Mouse (Mus musculus) urinary bladder, postnatal 25 days (tissue): Measurements from ENCODE around the gene Sumo2.
"Not testable (repeated sequence)": the region's sequence is repeated elsewhere in the genome, so short reads cannot be mapped to it uniquely, and the experiment has no call there.

Experiments used
- DNase-seq: peaks from one replicate; pipeline ENCODE4 v3.0.0; 2022; ENCODE audit warnings: low spot score

Sumo2 gene

GRCm38 (mm10) chr11:115536038-115536681, at the start of gene Sumo2:
Gene Sumo2, minus strand, starts transcription at chr11:115536276.
- peak; percentile 99 for DNase-seq

DNA sequence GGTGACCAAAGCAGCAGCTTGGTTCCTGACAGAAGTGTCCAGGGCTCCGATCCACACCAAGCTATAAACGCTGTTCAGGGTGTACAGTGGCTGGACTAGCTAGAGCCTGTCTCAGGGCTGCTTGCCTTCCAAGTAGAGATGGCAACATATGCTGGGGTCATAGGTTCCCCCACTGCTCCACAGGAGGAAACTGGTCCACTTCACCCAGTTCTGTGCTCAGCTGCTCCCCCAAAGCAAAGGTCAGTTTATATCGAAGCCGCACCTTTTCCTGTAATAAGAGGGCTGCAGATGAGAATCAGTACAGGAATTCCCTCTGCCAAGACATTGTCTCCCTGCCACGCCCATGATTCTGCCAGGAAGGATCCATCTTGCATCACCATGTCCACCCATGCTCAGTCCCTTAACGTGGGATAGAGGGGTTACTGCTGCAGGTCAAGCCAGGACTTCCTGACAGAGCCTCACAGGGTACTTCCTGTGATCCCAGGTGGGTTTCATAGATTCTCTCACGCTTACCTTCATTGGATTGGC, 49.6 kb upstream of the Sumo2 start:
- DNase-seq, result no peak

- no peak for DNase-seq
Observed at GRCm38 (mm10) chr11:115584376-115585073, 48.4 kb upstream of the Sumo2 start.

DNA sequence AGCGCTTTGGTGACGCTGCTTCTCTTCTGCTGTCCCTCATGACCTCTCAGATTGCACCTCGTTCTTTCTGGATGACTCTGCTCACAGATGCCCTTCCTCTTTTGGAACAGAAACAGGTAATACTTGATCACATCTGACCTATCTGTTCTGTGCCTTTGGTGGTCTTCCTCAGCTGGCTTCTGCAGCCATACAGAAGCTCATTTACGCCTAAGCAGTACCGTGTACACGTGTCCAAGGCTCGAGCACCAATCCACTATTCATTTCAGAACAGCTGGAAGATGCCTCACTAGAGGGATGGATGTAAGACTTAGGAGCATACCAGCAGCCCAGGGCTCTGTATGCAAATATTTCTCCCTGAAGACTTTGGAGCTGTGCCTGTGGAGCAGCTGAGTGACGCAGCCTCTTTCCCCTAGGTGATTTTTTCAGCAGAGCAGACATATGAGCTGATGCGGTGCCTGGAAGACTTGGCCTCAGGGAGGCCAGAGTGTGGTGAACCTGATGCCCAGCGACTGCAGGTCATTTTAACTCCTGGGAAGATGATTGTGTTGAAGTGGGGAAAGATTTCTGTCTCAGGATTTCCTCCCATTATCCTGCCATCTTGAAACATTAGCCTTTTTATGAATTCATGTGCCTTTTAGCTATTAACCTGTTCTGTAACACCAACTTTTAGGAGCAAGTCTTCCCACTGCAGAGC, 47.0 kb upstream of the Sumo2 start:
- DNase-seq, result no peak

DNA sequence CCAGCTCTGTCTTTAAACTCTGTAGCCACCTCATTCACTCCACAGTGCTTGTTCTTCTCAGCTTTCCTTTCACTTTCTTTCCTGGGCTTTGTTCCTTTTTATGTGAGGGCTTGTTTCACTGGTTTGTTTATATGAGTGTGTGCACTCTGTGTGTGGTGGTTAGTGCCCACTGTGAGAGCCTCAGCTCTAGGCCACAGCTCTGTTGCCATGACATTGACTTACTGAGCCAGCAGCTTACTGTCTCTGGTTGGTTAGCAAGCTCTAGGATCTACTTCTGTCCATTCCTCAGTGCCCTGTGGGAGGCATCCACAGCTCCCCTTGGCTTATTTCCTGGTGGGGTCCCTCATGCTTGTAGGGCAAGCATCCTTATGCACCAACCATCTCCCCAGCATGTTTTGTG, 43.0 kb upstream of the Sumo2 start:
- no peak for DNase-seq

GRCm38 (mm10) chr11:115564961-115565360, 28.9 kb upstream of the Sumo2 start:
- DNase-seq, result no peak

GRCm38 (mm10) chr11:115564064-115564809, 28.2 kb upstream of the Sumo2 start, which contains the start of gene Nup85:
Gene Nup85, plus strand, starts transcription at chr11:115564434.
- DNase-seq, result peak; percentile 97

DNA sequence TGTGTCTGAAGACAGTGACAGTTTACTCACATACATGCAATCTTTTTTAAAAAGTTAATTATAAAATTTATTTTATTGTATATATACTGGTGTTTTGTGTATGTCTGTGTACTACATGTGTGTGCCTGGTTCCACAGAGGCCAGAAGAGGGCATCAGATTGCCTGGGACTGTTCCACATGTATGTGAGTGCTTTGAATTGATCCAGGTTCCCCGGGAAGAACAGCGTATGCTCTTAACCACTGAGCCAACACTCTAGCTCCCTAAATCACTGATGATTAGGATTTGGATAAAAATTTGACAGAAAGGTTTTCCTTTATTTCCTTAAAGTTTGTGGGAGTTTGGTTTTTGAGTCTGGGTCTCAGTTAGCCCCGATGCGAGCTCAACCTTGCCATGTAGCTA, 27.3 kb upstream of the Sumo2 start:
- DNase-seq, result no peak

DNA sequence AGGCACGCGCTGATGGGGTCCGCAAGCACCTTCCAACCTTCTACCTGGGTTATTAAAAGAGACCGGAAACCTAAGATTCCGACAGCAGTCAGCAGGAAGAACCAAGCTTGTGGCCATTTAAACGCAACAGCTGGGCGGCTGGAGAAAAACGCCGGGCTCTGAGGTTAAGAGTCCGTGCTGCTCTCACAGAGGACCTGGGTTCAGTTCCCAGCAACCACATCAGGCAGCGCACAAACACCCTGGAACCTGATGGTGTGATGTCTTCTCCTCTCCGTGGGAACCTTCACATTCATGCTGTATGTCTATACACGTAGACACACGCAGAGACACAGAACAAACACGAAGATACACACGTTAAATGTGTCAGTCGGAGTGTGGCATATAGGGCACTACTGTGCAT, 19.6 kb upstream of the Sumo2 start:
- no peak for DNase-seq

- no peak for DNase-seq
Observed at GRCm38 (mm10) chr11:115552783-115553182, 16.7 kb upstream of the Sumo2 start.

- no peak for DNase-seq
Observed at GRCm38 (mm10) chr11:115543571-115543970, 7.5 kb upstream of the Sumo2 start.

- no peak for DNase-seq
Observed at GRCm38 (mm10) chr11:115538045-115538444, 2.0 kb upstream of the Sumo2 start.

DNA sequence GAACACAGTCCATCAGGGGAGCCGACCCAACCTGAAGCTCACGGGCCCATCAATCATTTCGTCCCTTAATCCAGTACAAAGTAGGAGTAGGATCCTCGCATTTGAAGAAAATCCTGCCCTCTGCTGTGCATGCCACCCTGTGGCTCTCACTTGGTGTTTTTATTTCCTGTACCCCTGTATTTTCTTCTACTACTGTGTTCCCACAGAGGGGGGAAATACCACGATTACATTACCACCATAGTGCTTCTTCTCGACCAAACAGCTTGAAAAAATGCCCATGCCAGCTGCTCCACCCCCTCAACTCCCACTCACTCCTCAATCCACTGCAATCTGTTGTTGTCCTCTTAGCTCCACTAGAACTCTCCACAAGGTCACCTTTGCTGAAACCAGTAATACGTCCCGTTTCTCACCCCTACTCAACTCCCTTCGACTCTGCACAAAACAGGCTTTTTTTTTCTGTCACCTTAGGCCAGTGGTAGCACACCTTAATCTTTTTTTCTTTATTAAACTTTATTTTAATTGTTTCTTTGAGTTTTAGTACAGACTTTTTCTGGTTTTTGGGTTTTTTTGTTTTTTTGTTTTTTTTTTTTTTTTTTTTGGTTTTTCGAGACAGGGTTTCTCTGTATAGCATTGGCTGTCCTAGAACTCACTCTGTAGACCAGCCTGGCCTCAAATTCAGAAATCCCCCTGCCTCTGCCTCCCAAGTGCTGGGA, 936 bp upstream of the Sumo2 start:
- DNase-seq, result no peak

- DNase-seq, result peak; percentile 56
Observed at GRCm38 (mm10) chr11:115535401-115536037, 557 bp downstream of the Sumo2 start.

GRCm38 (mm10) chr11:115534759-115535371, 1.2 kb downstream of the Sumo2 start:
- DNase-seq, result no peak

GRCm38 (mm10) chr11:115526446-115526845, 9.6 kb downstream of the Sumo2 start:
- not testable (repeated sequence) for DNase-seq

DNA sequence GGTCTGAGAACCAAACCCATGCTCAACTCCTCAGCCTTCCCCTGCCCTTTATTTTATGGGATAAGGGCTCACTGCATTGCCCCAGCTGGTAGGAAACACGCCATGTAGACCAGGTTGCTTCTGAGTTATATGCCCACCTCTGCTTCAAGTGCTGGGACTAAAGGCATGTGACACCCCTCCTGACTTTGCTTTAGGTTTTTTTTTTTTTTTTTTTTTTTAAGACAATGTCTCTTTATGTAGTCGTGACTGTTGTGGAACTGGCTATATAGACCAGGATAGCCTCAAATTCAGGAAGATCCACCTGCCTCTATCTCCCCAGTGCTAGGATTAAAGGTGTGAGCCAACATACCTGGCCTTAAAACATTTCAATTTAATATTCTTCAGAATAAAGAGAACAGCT, 13.4 kb downstream of the Sumo2 start:
- no peak for DNase-seq

DNA sequence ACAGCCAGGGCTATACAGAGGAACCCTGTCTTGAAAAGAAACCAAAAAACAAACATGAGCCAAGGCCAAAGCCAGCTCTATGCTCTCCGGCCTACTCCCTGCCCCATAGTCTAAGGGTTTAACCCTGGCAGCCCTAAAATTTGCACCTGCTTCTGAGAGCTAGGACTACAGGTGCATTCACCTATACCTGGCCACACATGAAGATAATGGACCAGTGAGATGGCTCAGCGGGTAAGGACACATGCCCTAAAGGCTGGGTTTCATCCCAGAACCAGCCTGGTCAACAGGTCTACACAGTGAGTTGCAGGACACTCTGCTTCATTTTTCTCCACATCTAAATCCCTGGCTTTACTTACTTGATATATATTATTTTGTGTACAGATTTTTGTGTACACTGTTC, 13.8 kb downstream of the Sumo2 start:
- DNase-seq, result no peak

GRCm38 (mm10) chr11:115521080-115521479, 15.0 kb downstream of the Sumo2 start:
- DNase-seq, result no peak

GRCm38 (mm10) chr11:115520218-115520617, 15.9 kb downstream of the Sumo2 start:
- DNase-seq, result no peak

DNA sequence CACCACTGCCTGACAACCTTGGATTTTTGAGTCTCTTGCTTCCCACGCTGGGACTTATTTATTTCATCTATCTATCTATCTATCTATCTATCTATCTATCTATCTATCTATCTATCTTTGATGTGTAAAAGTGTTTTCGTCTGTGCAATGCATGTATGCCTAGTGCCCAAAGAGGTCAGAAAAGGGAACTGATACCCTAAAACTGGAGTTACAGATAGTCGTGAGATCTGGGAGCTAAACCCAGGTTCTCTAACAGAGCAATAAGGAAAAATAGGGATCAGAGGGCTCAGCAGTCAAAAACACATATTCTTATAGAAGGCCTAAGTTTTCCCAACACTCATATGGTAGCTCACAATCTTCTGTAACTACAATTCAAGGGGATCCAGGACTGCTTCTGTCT, 16.5 kb downstream of the Sumo2 start:
- no peak for DNase-seq
